Mouse (Mus musculus): ENCODE results near the gene Slc25a21.

GRCm38 (mm10) chr12:56807483-56807882 is 389.8 kb downstream of the Slc25a21 start:
- TF ChIP-seq POLR2A (IDR thresholded peaks at IDR 0.05; ENCODE audit: extremely low read depth, insufficient read depth, low read length) = no peak
- no peak for TF ChIP-seq CTCF (IDR thresholded peaks at IDR 0.05; ENCODE audit: low read depth, low read length)
